Mouse (Mus musculus) T-helper 1 cell (primary cell): ENCODE data around the gene Ccl24.
"Not testable (repeated sequence)": the region's sequence is repeated elsewhere in the genome, so short reads cannot be mapped to it uniquely, and the experiment has no call there.

Source experiments
- in situ Hi-C: fragments of 300-600 bp; cut with MboI, MseI; formaldehyde crosslinking; loops from one replicate; pipeline ENCODE4 v1.15.1; 2025; ENCODE audit warnings: high pct_unique_total_duplicates

The Ccl24 gene

DNA sequence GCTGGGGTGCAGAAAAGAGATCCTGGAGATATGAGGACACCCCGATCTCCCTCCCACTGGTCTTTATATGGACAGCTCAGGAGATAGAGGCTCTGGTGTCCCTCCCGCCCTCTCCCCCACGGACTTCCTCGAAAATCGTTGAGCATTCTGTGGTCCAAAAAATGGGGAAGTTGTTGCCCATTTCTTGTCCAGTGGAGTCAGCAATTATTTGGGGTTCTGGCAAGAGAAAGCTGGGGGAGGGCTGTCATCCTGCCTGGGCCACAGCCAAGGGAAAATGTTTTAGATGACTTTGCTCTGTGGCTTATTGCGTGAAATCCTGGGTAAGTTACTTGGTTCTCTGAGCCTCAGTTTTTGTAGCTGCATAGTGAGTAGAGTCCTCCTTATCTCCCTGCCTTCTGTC, at the start of gene Ccl24:
Ccl24 (minus strand) TSS at position 44 of the 400 bp plus-strand sequence.
- in situ Hi-C loops = no loop called here

DNA sequence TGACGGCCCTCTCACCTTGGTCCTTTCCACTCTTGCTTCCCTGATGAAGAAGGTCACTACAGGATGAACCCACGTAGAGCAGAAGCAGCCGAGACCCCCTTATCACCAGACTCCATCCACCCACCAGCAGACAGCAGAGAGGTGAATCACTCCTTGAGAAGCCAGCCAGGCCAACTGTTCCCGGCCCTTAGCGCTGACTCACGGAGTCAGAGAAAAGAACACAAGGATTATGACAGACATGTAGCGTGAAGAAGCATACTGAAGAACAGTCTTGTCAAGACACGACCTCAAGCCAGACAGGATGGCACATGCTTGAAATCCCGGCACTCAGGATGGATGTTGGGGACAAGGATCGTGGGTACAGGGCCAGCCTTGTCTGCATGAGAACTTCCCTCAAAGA, 48.9 kb upstream of the Ccl24 start:
- in situ Hi-C loops = no loop called here

DNA sequence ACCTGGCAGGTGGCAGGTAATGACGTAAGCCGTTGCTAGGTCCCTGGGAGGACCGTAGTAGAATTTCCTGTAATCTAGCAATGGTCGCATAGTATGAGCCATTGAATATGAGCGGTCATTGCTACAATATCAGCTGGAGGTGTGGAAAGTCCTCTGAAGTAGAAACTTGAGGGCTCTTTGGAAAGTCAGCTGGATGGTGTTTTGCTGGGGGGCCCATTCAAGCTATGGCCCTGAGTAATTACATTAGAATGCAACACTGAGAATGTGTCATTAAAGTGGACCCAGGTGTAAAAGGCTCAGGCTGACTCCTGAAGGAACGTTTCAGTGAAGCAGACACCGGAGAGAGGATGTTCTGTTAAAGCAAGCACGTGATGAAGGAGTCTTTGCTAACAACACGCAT, 47.7 kb upstream of the Ccl24 start:
- in situ Hi-C loops = no loop called here

DNA sequence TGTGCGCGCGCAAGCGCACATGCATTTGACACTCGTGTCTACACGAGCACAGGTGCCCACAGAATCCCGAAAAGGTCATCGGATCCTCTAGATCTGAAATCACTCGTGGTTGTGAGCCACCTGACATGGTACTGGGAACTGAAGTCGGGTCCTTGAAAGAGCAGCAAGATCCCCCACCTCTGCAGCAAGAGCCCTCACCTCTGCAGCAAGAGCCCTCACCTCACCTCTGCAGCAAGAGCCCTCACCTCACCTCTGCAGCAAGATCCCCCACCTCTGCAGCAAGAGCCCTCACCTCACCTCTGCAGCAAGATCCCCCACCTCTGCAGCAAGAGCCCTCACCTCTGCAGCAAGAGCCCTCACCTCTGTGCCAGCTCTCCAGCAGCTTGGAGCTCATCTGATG, 46.9 kb upstream of the Ccl24 start:
- in situ Hi-C loops = loop anchor here (5.0 kb wide), 1 partner anchor 148 kb away; no protein-coding TSS in a partner anchor

DNA sequence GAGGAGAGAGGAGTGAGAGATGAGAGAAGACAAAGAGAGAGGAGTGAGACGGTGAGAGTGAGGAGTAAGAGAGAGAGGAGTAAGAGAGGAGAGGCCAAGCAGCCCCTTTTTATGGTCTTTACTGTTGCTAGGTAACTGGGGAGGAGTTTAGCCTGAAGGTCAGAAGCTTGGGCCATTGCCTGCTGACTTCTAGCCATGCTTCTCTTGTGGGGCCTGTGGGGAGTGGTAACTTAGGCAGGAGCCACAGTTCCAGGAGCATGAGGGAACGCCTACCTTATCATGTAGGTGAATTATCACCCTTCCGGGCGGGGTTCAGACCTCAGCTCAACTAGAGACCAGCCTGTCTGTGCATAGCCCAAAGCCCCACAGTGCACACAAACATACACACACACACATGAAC, 36.9 kb upstream of the Ccl24 start:
- in situ Hi-C loops = no loop called here

DNA sequence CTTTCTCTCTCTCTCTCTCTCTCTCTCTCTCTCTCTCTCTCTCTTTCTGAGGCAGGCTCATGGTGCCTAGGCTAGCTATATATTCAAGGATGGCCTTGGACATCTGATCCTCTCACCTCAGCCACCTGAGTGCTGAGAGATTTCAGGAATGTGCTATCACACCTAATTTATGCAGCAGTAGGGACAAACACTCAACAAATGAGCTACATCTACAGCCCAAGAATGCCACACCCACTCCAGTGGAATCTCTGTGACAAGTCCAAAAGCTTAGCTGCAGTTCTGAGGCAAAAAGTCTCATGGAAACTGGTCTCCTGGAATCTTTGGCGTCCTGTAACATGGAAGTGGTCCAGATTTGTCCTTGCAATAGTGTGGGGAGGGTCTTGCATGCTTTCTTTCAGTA, 34.7 kb upstream of the Ccl24 start:
- in situ Hi-C loops = no loop called here

DNA sequence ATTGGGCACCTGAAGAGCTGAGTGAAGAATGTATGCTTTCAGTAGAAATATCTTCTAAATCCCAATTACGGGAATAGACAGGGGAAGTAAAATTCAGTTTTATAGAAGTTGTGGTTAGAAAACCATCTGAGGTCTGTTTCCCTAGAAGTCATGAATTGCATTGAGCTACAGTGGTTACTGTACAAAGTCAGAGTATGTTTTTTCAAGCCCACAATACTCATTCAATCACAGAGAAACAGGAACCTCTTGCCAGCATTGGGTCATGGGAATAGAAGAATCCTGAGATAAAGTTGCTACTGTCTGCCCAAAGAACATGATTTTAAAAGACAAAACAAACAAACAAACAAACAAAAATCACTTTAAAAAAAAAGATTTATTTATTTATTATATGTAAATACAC, 33.9 kb upstream of the Ccl24 start:
- in situ Hi-C loops = not testable (repeated sequence)

DNA sequence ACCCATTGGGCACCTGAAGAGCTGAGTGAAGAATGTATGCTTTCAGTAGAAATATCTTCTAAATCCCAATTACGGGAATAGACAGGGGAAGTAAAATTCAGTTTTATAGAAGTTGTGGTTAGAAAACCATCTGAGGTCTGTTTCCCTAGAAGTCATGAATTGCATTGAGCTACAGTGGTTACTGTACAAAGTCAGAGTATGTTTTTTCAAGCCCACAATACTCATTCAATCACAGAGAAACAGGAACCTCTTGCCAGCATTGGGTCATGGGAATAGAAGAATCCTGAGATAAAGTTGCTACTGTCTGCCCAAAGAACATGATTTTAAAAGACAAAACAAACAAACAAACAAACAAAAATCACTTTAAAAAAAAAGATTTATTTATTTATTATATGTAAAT, 31.8 kb upstream of the Ccl24 start:
- in situ Hi-C loops = not testable (repeated sequence)

DNA sequence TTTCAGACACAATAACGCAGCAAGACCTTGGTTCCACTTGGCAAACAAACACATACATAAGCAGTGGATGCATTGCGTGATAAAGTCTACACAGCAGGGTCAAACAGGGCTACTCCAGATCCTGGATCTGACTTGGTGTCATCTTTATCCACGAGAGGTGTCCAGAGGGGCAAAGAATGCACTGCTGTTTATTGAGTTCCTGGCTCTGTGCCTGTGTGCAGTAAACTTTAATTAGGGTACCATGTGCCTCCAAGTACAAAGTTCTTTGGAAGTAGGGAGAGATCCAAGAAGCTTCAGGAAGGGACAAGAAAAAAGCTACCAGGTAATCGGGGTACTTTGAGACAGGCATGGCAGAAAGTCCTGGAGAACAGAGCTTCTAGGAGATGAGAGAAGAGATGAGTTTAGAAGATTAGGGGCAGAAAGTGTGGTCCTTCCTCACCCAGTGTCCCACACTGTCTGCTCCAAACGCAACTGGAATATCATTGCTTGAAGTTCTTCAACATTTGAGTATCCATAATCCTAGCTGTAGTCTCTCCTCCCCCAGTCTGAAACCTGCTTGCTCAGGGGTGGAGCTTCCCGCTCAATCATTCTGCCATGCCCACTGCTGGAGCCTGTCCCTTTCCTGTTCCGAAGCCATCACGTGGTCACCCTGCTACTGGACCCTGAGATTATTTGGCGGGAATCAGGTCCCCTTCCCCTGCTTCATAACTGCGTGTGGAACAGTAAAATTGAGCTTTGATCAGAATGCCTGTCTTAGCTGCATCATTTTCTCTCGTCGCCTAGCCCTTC, 17.3 kb upstream of the Ccl24 start:
- in situ Hi-C loops = loop anchor here (10.0 kb wide), 1 partner anchor 155 kb away; no protein-coding TSS in a partner anchor

DNA sequence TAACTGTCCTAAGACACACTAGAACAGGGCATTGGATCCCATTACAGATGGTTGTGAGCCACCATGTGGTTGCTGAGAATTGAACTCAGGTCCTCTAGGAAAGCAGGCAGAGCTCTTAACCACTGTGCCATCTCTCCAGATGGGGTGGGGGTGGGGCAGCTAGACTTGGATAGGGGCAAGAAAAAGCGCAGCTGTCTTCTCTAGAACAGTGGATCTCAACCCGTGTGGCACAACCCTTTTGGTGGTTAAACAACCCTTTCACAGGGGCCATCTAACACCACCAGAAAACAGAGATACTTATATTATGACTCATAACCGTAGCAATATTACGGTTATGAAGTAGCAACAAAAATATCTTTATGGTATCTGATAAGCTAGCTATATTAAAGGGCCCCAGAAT, 14.9 kb upstream of the Ccl24 start:
- in situ Hi-C loops = loop anchor here (10.0 kb wide), 1 partner anchor 153 kb away; no protein-coding TSS in a partner anchor

DNA sequence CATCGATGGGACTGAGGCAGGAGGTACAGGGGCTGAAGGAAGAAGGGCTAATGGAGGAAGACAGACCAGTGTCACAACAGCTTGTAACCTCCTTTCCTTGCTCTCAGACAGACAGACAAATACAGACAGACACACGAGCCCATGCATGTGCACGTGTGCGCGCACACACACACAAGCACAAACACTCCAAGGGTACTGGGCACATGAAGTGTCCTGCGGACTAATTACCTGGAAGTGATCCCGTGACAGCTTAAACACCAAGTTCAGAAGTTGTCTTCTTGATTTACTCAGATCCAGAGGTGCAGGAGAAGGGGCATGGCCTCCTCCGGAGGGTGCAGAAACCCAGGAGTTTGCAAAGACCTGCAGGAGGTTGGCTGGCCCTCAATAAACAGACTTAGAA, 12.8 kb upstream of the Ccl24 start:
- in situ Hi-C loops = loop anchor here (10.0 kb wide), 1 partner anchor 151 kb away; no protein-coding TSS in a partner anchor

DNA sequence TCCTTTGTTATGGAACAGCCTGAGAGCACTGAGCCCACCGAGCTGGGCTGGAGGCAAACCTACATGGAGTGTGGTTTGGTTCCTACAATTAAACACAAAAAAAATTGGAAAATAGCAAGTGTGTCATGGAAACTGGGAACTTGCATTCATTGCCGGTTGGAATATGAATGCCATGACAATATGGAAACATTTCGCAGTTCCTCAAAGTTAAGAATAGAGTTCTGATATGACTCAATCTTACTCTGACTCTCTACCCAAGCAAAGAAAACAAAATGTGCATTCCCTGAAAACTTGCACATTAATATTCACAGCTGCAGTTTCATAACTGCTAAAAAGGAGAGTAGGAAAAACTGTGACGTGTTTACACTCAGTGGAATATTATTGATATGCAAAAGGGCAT, 9.5 kb upstream of the Ccl24 start:
- in situ Hi-C loops = loop anchor here (10.0 kb wide), 1 partner anchor 148 kb away; no protein-coding TSS in a partner anchor

DNA sequence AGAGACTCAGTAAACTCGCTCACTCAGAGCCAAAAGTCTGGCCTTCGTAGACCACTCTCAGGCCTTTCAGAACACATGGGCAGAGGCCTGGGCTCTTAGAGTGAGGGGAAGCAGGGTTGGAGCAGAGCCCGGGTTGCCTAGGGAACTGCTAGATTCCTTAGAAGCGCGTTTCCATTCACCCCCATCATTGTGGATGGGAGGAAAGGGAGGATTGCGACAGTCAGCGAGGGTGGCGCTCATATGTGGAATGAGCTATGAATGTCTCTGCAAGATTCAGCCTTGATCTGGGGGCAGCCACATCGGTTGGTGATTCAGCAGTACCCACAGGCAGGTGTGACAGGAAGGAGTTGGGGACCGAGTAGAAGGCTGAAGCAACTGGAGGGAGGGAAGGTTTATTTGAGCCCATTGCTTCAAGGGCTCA, 6.5 kb upstream of the Ccl24 start:
- in situ Hi-C loops = no loop called here

DNA sequence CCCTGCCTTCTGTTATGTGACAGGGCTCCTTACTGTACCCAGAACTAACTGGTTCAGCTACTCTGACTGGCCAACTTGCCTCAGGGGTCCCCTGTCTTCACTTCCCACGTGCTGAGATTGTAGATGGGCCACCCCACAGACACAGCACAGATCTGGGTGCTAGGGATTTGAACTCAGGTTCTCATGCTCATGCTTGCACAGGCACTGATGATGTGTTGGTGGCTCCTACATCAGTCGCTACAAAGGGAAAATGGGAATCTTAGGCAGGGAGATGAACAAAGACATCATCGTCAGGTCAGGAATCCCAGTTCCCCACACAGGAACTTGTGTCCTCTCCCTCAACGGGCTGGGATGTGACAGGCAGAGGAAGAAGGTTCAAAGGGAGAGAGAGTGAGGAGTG, 3.2 kb upstream of the Ccl24 start:
- in situ Hi-C loops = no loop called here

DNA sequence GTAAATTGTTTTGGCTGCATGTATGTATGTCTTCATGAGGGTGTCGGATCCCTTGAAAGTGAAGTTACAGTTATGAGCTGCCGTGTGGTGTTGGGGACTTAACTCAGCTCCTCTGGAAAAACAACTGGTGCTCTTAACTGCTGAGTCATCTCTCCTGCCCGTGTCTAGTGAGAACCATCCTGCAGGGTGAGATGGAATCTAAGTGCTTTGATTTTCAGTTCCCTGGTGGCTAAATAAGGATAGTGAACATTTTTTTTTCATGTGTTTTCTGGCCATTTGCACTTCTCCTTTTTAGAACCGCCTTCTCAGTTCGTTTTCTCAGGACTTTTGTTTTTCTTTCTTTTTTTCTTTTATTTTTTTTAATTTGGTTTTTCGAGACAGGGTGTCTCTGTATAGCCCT, 4.2 kb downstream of the Ccl24 start:
- in situ Hi-C loops = no loop called here

DNA sequence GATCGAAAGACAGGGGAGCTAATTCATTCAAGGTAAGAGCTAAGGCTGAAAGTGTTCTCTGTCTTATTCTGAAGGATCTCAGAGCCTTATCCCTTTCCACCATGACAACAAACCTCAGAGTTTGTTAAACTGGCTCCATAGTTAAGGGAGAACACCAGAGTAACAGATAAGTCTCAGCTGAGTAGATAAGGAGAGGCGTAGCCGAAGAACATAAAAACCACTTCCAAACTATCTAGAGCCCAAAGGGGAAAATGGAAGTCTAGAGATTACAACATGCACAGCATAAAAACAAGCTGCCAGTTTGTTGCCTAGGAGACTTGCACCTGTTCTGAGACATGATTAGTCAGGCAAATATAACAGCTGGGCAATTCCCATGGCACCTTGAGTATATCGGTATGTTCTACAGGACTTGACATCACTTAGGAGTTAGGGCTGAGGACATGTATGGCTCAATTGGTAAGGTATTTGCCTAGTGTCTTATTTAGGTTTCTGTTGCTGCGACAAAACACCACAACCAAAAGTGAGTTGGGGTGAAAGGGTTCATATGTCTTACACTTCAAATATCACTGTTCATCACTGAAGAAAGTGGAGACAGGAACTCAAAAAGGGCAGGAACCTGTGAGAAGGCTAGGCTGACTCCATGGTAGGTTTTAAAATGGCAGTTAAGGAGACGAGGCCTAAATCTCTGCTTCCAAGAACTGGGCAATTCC, 5.1 kb downstream of the Ccl24 start:
- in situ Hi-C loops = no loop called here

DNA sequence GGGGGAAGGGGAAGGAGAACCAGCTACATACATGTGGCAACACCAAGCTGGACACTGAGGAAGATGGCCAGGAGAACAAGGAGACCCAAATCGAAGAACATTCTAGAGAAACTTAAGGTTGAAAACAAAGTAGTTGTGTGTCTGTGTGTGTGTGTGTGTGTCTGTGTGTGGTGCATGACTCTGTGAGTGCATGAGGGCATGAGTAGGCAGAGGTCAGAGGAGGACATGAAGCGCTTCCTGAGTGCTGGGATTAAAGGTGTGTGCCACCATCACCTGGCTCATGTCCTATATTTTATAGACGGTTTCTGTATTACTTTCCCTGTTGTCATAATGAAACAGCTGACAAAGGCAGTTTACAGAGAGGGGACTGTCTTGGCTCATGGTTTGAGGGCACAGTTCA, 9.4 kb downstream of the Ccl24 start, which contains the start of gene Ccl26:
Ccl26 (minus strand) TSS at position 101 of the 400 bp plus-strand sequence.
- in situ Hi-C loops = no loop called here

DNA sequence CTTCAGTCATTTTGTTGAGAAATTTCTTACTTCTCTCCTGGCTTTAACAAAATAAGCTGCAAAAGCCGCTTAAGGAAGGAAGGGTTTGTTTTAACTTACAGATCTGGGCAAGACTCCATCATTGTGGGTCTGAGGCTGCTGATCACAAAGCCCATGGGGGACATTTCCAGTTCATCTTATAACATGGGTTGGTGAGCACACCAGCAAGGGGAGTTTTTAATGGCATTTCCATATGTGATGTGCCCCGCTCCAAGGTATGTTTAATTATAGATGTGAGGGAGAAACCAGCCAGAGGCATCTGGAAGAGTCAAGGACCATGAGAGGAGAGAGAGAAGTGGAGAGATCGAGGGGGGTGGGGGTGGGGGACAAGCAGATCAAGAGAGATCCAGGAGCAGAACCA, 15.2 kb downstream of the Ccl24 start:
- in situ Hi-C loops = no loop called here

DNA sequence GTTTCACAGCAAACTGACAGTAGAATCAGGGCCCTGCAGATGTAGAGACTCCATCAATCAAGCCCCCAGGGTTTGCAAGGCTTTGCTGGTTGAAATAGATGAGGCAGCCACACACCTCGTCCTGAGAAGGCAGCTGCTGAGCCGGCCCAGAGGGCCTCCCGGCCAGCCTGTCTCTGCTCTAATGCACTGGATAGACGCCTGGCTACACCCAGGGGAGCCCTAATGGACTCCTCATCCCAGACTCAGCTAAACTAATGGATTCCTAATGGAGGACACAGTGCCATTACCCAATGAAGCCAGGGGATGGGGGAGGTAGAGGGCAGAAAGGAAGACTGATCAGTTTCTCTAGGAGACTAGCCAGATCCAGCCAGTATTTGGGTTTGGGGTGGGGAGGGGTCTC, 15.8 kb downstream of the Ccl24 start:
- in situ Hi-C loops = no loop called here

DNA sequence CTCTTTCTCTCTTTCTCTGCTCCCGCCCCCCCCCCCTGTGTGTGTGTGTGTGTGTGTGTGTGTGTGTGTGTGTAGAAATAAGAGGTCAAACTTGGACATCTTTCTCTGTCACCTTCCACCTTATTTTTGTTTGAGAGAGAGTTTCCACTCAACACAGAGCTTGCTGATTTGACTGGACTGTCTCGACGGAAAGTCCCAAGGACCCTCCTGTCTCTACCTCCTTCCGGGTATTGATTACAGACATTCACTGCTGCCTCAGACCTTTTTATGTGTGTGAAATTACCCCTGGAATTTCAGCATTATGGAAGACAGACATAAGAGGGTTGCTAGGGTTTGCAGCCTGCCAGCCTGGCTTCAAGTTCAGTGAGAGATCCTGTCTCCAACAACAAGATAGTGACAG, 16.6 kb downstream of the Ccl24 start:
- in situ Hi-C loops = no loop called here

DNA sequence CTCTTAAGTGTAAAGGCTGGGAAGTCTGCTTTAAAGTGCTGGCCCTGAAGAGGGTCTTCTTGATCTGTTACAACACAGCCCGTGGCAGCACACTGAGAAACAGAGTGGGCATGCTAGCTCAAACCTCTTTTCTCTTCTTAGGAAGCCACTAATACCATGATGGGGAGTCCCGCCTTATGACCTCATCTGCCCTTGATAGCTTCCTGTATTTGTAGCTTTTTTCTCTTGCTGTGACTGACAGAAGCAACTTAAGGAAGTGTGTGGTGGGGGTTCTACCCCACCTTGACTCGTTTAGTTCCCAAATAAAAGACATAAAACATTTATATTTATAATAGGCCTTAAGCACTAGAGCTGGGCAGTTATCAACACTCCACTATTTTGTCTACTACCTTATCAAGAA, 21.3 kb downstream of the Ccl24 start:
- in situ Hi-C loops = no loop called here

DNA sequence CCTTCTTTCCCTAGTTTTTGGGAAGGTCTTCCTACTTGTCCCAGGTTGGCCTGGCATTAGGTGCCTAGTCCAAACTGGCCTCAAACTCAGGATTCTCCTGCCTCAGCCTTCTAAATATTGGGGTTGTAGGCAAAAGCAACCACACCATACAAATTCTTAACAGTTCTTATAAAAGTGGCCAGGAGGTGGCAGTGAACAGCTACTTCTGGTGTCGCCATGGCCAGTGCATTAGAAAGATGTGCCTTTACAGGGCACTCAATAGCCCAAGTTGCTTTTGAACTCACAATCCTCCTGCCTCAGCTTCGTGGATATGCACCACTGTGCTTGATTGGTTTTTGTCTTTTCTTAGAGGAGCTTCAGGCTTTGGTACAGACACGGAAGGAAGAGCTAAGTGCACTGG, 21.9 kb downstream of the Ccl24 start:
- in situ Hi-C loops = no loop called here

DNA sequence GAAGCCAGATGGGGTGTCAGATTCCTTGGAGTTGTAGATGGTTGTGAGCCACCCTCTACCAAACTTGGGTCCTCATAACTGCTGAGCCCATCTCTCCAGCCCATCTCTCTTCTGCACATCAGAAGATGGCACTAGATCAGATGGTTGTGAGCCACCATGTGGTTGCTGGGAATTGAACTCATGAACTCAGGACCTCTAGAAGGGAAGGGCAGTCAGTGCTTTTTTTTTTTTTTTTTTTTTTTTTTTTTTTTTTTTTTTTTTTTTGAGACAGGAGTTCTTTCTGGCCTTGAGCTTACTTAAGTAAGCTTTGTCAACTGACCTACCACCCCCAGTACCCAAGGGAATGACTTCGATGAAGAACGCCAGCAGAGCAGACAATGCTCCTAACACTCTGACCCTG, 24.9 kb downstream of the Ccl24 start:
- in situ Hi-C loops = no loop called here
